In genomic region chr5:34254309-34254708, GRCm38 (mm10) we compare ENCODE assay signal across 26 mouse cellular contexts. TPM values are rescaled to one million over a fixed set of nuclear protein-coding genes. Genes with fewer than 3 reads are reported as not detected.
DNase-seq lines count a peak whose midpoint lies in the region; ATAC-seq and TF ChIP-seq lines count a peak whose summit lies in the region.
"Had no signal": no experiment of that assay in that cellular context is flagged by ENCODE, and none has a peak within 500 bp of the region (broad histone marks: within the 10 kb centered on the region; RNA-seq: fewer than 3 reads in every experiment).

No protein-coding gene starts in this region.

- H3K36me3 ChIP-seq in heart, embryonic 12.5 days, result no peaks in the 10 kb centered on the region
- H3K36me3 ChIP-seq: limb, embryonic 12.5 days; liver, embryonic 12.5 days; midbrain, embryonic 10.5 days had no signal

- H3K9ac ChIP-seq in heart, embryonic 12.5 days, result no peak overlapping the region
- H3K9ac ChIP-seq: forebrain, embryonic 13.5 days; hindbrain, embryonic 14.5 days; limb, embryonic 12.5 days; liver, embryonic 12.5 days had no signal

- 0 out of 2 replicates have a peak, but pooled peaks have one; percentile 44 for ATAC-seq in heart, embryonic 12.5 days (ENCODE audit: insufficient number of reproducible peaks, low FRiP score)
- ATAC-seq: forebrain, embryonic 13.5 days; liver, embryonic 12.5 days had no signal

- intact Hi-C loops in heart, postnatal 36 days (cut with DNase I), result no loop called here

- H3K4me1 ChIP-seq in heart, embryonic 12.5 days (replicated peaks), result peaks cover 17% of the 10 kb centered on the region
- H3K4me1 ChIP-seq: liver, embryonic 12.5 days had no signal

- H3K27ac ChIP-seq in heart, embryonic 12.5 days (ENCODE audit: poor library complexity, severe bottlenecking), result no peak overlapping the region
- peak overlapping the region; percentile 51; the same call in 1 of the 2 replicates for H3K27ac ChIP-seq in layer of hippocampus, adult 2 months
- H3K27ac ChIP-seq: forebrain, embryonic 13.5 days; hindbrain, embryonic 14.5 days; limb, embryonic 12.5 days; liver, embryonic 12.5 days; midbrain, embryonic 10.5 days had no signal

- no peak overlapping the region for H3K4me3 ChIP-seq in heart, embryonic 12.5 days
- no peak overlapping the region for H3K4me3 ChIP-seq in layer of hippocampus, adult 2 months
- H3K4me3 ChIP-seq: erythroblast, embryonic 14.5 days; forebrain, embryonic 13.5 days; limb, embryonic 12.5 days; liver, embryonic 12.5 days; midbrain, embryonic 10.5 days had no signal

- H3K27me3 ChIP-seq in heart, embryonic 12.5 days (replicated peaks), result peaks cover 4% of the 10 kb centered on the region
- H3K27me3 ChIP-seq: forebrain, embryonic 13.5 days; limb, embryonic 12.5 days; liver, embryonic 12.5 days had no signal

- WGBS in heart, embryonic 12.5 days, result 53% methylated on average over 8 of the region's 8 CpGs

- no peak for TF ChIP-seq CTCF in layer of hippocampus, adult 2 months (conservative IDR thresholded peaks at IDR 0.05)

- H3K4me2 ChIP-seq in heart, embryonic 12.5 days, result no peak overlapping the region
- H3K4me2 ChIP-seq: forebrain, embryonic 13.5 days; hindbrain, embryonic 14.5 days; limb, embryonic 12.5 days; liver, embryonic 12.5 days had no signal

- no peak for DNase-seq in heart, postnatal 36 days
- DNase-seq in layer of hippocampus, adult 2 months (ENCODE audit: low spot score in 2 of 2), result no peak
- no peak for DNase-seq in layer of hippocampus, postnatal 36 days
- peak; percentile 51 for DNase-seq in brain, adult 2 months (ENCODE audit: low read depth, low spot score)
- DNase-seq in thymus, postnatal 14 days, result peak; percentile 28
- no peak for DNase-seq in gastrocnemius, postnatal 10 days
- DNase-seq: B cell, adult 2 months; cerebellum, adult 11 months; cerebellum, postnatal 36 days; gastrocnemius, postnatal 25 days; heart, postnatal 10 days; kidney, postnatal 25 days; layer of hippocampus, adult 9-11 months; lung, adult 2 months; right cerebral cortex, postnatal 4 days had no signal

- H3K9me3 ChIP-seq in heart, embryonic 12.5 days (replicated peaks), result no peaks in the 10 kb centered on the region
- H3K9me3 ChIP-seq: forebrain, embryonic 13.5 days; limb, embryonic 12.5 days; liver, embryonic 12.5 days; midbrain, embryonic 10.5 days had no signal

RNA-seq across cellular contexts. Expression of gene Zfyve28, which starts 33.9 kb away (rescaled TPM):
- polyA plus RNA-seq in heart, embryonic 12.5 days (2016; fragmentation: Nextera tagmentation; extraction: Ambion mirVana), result 0.28 and 0.37 TPM in 2 replicates
- under 1 TPM; 0.68 to 0.83 TPM for total RNA-seq in heart, postnatal 36 days (2021)
- total RNA-seq in layer of hippocampus, adult 2 months (2021), result 10 to 100 TPM; 35.0 to 35.8 TPM
- total RNA-seq in layer of hippocampus, postnatal 36 days (2021), result 10 to 100 TPM; 32.0 to 33.1 TPM
- 1 to 10 TPM; 1.1 to 1.5 TPM for total RNA-seq in gastrocnemius, postnatal 10 days (2021)
- polyA plus RNA-seq: erythroblast, embryonic 14.5 days; liver, embryonic 12.5 days had no signal

RNA-seq across cellular contexts. Expression of gene Cfap99, which starts 34.1 kb away (rescaled TPM):
- polyA plus RNA-seq in heart, embryonic 12.5 days (2016; fragmentation: Nextera tagmentation; extraction: Ambion mirVana), result 0.08 TPM in 1 of 2 replicates, not detected in the other
- total RNA-seq in heart, postnatal 36 days (2021), result not detected
- total RNA-seq in layer of hippocampus, adult 2 months (2021), result under 1 TPM; 0.22 to 0.56 TPM
- total RNA-seq in layer of hippocampus, postnatal 36 days (2021), result under 1 TPM; 0.32 to 0.40 TPM
- under 1 TPM in 1 of 2 experiments, not detected in 1; 0.12 TPM for total RNA-seq in gastrocnemius, postnatal 10 days (2021)
- total RNA-seq: gastrocnemius, postnatal 25 days; heart, adult 8-10 months; heart, postnatal 10 days had no signal
- polyA plus RNA-seq: embryonic facial prominence, embryonic 11.5 days; erythroblast, embryonic 14.5 days; forebrain, embryonic 13.5 days; intestine, embryonic 14.5 days; limb, embryonic 12.5 days; liver, embryonic 12.5 days; midbrain, embryonic 10.5 days; stomach, embryonic 16.5 days had no signal

Comparison
In these comparisons a context has a peak if more than half of its experiments do, and no peak if none do; other contexts are left out.
1. DNase-seq: peak in brain, adult 2 months (single experiment) and thymus, postnatal 14 days (single experiment); none in heart, postnatal 36 days (0 of 2), layer of hippocampus, adult 2 months (0 of 2), layer of hippocampus, postnatal 36 days (0 of 2) and gastrocnemius, postnatal 10 days (single experiment).
2. RNA of gene Zfyve28, which starts 33.9 kb away (total RNA-seq): 35.0 to 35.8 TPM in layer of hippocampus, adult 2 months and 32.0 to 33.1 TPM in layer of hippocampus, postnatal 36 days; 1.1 to 1.5 TPM in gastrocnemius, postnatal 10 days and 0.68 to 0.83 TPM in heart, postnatal 36 days; every median in the first group is over 10 times any median in the second.